Mouse (Mus musculus) right cerebral cortex, postnatal 10 days (tissue): ENCODE measurements around the gene Ush1c.
A peak's percentile ranks its signal among the peaks of the same experiment; 100 is the strongest.
"Not testable (repeated sequence)": the region's sequence is repeated elsewhere in the genome, so short reads cannot be mapped to it uniquely, and the experiment has no call there.

ENCODE experiments used
- DNase-seq, 2 experiments: peaks; one replicate each; pipeline ENCODE4 v3.0.0; 2021; ENCODE audit warnings: low spot score in 2 of 2

Ush1c gene

DNA sequence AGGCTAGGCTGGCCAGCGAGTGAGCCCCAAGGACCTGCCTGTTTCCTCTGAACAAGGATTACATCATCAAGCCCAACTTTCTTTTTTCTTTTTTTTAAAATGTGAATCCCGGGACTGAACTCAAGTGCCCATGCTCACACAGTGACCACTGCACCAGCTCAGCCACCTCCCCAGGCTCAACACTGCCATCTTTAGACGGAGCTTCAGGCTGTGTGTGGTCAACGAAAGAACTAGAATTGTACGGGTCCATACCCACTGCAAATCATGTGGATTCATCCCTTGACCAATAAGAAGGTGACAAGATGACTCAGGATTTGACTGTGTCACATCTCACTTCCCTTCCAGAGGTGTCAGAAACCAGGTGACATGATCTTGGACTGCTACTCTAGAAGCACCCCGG, 33.5 kb downstream of the Ush1c start:
- DNase-seq = no peak

DNA sequence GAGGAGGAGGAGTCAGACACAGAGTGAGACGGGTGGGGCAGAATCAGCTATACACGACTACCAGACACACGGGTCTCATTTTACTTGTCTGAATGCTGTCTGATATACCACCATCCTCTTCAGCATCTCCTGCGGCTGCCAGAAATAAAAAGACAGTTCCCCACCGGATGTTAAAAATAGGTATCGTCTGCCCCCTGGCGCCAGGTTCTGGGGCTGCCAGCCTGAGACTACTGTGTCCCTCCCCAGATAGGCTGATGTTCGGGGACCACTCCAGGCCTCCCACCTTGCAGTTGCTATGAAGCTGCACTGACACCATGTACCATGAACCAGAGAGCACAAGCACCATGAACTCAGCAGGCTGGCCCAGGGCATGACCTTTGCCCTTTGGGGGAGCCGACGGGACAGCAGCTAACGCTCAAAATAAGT, 34.2 kb downstream of the Ush1c start:
- peak; percentile 67 to 81 for DNase-seq

DNA sequence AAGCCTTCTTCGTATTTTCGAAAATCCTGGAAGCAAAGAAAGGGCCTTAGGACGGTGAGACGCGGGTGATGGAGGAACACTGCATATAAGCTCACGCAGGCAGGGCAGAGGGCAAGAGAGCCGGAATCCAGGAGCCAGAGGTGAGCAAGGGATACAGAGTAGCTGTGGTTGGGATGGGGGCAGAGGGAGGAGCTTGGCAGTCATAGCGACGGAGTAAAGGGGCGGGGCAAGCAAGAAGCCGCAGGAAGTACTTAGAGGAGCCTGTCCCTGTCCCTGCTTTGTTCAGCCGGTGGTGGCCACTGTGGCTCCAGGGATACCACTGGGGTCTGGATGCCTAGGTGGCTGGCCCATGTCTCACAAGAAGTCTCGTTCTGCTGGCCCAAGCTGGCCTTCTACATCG, 36.7 kb downstream of the Ush1c start:
- DNase-seq = no peak

DNA sequence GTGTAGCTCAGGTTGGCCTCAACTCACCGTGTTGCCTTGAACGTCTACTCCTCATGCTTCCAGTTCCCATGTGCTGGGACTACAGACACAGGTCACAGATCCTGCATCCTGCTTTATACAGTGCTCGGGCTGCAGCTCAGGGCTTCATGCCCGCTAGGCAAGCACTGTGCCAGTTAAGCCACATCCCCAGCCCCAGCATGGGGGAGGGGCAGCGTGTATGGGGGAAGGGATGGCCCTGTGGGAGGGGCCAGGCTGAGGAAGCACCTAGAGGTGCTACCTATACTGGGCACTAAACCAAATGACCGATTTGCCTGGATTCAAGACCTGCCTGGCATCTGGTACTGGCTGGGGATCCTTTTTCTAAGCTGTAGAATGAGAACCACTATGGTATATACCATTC, 38.3 kb downstream of the Ush1c start:
- no peak for DNase-seq

DNA sequence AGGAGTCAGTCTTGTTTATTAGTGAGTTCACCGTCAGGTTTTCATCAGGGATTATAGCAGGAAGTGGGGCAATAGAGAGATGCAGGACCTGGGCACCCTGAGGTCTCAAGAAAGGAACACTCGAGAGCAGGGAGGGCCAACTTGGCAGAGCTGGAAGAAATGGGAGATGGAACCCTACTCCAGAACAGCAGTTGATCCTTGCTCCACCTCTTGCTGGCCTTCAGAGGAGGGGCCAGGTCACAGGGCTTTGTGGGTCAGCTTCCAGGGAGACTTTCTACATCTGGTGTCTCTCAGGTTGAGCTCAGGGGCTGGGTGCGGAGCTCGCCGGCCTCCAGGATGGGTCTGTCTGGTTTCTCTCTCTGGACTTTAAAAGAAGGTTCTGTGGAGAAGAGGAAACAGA, 42.9 kb downstream of the Ush1c start:
- DNase-seq = no peak

DNA sequence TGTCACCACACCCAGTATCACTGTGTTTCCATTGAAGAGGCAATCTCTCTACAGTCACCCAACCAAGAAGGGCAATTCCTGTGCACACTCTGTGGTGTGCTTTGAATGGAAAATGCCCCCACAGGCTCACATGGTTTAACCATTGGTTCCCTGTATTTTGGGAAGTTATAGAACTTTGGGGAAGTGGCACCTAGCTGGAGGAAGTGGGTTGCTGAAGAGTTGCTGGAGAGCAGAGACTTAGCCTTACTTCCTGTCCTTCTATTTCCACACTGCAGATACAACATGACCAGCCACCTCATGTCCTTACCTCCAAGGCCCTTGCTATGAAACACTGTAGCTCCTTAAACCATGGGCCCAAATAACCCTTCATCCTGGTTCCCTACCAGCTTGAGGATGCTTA, 54.1 kb downstream of the Ush1c start:
- DNase-seq = no peak

DNA sequence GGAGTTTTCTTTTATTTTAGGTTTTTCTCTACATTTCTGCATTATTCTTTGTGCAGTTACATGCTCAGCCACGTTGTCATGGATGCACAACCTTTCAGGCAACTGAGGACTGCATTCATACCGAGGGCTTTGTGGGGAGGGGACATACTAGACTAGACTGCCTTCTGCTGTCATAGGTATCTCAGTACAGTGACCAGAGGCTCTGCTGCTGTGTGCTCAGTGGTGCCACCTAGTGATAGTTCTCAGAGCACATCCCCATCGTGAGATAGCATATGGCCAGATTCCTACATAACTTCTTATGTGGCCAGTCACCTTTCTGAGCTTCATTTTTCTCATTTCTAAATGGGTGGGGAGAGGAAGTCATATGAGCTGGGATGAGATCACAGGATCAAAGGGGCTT, 56.7 kb downstream of the Ush1c start:
- peak; percentile 66 to 70 for DNase-seq

DNA sequence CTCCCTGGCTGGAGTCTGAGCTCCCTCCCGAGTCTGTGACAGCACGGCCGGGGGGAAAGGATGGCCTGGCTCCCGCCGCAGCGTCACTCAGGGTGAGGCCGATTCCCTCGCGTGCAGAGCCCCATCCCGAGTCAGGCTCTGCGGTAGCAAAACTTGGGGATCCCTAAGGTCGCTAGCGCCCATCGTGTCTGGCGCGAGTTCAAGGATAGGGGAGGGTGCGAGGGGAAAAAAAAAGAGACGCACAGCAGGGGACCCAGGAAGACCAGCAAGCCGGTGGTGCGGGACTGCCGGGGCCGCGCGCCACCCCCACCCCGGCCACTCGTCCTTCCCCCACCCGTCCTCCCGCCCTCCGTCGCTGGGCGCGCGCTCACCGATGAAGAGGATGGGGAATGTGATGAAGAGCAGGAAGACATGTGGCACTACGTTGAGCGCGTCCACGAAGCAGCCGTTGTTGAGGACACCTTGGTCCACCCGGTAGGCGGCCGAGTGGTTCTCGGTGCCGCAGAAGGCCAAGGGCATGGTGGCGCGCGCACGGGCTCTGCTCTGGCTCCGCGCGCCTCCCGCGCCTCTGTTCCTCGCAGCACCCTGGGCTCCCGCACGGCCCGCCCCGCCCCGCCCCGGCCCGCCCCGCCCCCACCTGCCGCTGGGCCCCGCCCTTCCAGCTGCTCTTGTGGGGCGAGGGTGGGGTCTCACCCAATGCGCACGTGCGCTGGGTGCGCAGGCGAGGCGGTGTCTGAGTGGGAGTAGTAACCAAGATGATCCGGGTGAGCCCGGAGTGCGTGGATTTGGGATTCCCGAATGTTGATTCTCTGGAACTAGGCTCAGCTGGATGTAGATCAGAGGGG, 58.6 kb downstream of the Ush1c start, which contains the start of gene Abcc8:
TSS of gene Abcc8 (minus strand) at position 603 of the 845 bp plus-strand sequence.
- DNase-seq = peak; percentile 76 to 80

DNA sequence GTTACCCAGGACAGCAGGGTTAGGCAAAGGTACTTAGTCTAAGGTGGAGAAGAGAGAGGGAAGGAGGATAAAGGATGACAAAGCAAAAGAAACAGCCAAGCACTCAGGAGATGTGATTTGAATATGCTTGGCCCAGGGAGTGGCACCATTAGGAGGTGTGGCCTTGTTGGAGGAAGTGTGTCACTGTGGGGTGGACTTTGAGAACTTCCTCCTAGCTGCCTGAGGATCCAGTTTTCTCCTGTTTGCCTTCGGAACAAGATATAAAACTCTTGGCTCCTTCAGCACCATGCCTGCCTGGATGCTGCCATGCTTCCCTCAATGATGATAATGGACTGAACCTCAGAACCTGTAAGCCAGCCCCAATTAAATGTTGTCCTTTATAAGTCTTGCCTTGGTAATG, 69.3 kb downstream of the Ush1c start:
- DNase-seq = not testable (repeated sequence)

DNA sequence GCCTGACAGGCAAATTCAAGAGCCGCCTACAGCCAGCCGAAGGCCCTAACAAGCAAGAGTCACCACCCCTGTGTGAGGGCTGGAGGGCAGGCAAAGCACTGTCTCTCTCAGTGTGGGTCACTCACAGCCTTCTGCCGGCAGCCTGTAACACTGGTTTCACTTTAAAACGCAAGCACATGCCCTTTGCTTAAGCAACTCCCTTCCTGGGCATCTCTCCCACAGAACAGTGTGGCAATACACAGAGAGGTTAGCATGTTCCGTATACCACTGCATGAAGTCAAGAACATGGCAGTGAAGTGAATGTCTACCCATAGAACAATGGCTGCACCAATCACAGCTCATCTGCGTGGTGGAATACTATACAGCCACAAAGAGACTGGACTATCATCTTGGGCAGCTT, 69.9 kb downstream of the Ush1c start:
- DNase-seq = no peak

DNA sequence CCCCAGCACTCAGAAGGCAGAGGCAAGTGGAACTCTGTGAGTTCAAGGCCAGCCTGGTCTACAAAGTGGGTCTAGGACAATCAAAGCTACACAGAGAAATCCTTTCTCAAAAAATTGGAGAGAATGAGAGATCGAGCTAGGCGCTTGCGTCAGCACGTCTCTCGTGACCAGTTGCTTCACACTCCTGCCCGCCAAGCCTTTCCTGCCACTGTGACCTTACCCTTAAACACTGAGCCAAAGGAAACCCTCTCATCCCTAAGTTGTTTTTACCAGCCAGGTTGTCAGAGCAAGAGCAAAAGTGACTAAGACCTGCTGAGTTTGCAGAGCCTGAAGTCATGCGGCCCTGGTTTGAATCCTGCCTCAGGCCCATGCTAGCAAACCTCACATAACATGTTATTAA, 70.4 kb downstream of the Ush1c start:
- no peak for DNase-seq

DNA sequence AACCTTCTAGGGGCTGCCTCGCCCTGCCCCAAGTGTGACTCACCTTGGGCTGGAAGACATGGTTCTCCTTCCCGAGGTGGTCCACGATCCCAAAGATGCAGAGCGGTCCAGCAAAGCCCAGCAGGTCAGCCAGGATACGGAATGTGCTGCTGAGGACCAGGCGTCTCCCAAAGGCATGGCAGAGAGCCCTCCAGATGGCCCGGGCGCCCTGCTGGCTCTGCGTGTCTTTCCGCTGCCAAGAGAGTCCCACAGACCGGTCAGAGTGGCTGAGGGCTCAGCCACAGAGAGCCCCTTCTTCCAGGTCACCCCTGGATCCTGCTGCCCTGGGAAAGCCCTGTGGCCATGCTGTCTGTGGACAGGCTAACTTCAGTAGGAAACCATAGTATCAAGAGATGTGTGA, 72.4 kb downstream of the Ush1c start:
- no peak for DNase-seq

DNA sequence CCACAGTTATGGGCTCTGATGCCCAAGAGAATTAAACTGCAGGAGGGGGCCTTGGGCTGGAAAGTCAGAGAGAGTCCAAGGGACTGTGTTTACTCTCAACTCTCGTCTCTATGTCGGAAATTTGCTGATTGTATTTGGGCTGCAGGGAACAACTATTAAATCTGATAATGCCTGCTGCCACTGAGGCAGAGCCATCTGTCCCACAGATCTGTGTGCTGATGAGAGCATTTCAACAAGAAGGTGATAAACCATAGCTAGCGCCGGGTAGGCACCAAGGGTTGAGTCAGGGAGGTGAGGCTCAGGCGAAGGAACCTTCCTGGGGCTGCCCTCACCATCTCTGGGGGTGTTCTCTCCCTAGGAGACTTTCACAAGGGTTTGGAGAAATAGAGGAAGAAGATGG, 75.6 kb downstream of the Ush1c start:
- no peak for DNase-seq

DNA sequence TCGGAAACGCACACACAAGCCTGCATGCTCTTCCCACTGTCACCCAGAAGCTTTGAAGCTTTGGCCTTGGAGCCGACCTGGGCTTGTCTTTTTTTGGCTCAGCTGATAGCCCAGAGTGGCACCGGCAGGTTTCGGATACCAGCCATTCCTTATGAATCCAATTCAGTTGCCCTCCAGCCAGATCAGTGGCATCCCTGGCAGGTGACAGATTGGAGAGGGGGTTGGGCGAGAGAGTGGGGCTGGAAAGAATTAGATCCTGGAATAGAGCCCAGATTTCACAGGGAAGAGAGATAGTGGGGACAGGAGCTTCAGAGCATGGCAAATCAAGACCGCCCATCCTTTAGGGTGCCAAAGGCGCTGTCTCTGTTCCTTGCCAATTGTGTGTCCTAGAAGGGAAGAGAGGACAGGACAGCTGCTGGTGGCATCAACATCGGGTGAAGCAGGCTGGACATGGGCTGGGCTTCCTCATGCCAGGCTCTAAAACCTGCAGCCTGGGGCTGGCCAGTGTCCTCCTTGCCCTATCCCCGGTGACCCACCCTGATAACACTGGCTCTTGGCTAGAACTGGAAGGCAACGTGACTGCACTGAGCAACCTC, 76.1 kb downstream of the Ush1c start:
- no peak for DNase-seq

DNA sequence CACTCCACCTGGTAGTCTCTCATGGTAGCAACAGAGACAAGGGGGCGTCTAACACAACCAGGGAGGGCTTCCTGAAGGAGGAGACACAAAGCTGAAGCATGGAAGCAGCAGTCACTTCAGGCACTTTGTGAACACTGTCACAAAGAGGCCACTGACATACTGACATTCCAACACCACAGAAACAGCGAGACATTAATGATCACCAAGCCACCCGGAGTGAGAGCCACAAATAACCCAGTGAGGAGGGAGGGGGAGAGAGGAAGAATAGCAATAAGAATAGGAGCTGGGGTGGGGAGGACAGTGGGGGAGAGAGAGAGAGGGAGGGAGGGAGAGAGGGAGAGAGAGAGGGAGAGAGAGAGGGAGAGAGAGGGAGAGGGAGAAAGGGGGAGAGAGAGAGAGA, 76.7 kb downstream of the Ush1c start:
- DNase-seq = no peak

DNA sequence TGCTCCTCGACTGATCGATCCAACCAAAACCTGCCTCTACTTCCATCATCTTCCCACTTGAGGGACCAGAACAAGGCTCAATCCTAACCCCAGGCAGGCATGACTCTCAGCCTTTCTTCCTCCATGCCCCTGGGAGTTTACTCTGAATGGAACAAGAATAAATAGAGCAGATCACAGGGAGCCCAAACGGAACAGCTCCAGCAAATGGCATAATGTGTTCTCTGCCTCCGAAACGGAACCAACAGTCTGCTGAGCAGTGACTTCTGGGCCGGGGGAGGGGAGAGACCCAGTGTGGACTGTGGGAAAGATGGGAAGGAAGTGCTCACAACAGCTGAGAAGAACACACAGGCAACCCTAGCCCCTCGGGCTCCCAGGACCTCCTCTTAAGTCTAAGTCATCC, 80.6 kb downstream of the Ush1c start:
- no peak for DNase-seq

DNA sequence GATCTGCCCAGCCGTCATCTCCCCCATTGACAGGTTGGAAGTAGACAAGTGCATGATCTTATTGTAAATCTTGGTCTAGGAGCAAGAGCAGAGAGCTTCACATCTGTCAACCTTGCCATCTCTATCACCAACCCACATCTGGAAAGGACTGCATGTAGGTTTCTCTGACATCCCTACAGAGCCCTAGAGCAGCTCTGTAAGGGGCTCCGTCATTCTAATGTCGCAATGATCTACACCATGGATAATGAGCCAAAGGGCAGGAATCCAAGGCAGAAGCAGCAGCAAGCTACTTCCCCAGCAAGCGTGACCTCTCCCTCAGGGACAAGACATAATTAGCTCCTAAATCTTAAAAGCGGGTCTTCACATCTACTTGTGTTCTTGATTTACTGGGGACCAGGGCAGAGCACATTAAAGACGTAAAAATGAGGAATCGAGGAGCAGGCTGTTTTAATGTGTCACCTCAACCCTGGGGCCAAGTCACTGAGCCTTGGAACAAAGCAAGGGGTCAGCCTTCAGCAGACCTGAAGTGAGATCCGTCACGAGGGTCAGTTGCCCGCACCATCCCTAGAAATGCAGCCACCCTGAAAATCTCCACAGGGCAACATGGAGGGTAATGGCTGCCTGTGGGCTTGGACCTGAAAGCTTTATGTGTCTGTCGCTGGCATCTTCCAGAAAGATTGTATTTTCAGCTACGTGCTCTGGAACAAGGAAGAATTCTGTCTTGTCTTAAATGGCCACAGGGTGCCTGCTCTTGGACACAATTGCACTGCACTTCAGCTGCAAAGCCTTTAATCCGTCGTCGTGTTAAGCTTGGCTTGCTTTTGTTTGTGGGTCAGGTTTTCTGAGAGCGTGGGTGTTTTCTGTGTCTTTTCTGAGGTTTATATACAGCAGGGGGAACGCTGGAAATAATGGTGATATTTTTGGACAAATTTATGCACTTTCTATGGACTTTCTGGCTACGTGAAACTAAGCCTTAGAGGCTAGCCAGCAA, 83.5 kb downstream of the Ush1c start:
- DNase-seq = no peak

DNA sequence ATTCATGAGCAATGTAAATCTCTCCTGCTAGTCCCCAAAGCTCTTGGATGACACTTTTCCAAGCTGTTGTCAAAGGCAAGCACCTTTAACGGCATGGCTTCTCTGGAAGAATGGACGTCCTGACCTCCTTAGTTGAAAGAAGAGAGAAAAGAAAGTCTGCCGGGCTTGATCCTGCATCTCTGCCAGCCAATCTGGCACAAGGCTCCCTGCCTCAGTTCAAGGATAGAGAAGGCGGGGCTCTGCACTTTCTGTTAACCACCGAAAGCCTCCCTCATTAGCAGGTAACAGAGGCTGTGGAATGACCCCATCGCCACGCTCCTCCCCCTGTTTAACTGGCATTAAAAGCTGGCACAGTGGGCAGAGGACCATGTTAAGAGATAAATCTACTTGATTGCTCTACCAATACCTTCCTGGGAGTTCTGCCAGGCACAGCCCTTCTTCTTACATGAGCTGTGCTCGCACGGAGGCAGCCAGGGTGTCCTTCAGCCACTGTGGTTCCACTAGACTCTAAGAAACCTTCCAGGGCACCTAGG, 85.4 kb downstream of the Ush1c start:
- no peak for DNase-seq

DNA sequence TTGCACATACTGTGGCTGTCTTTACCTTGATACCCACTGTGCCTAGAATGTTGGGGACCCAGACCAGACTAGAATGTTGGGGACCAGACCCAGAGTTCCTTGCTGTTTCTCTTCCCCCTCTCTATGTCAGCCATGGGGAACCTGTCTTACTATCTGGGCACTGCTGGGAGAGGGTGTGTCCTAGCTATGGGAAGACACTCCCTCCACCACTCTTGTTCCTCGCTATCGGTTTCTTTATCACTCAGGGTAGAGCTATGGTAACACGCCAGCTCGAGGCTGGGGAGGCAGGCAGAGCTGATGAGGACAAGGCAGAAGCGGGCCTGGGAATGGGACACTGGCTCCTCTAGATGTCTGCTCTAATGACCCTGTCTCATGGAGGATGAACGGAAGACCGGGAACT, 90.9 kb downstream of the Ush1c start:
- DNase-seq = no peak

DNA sequence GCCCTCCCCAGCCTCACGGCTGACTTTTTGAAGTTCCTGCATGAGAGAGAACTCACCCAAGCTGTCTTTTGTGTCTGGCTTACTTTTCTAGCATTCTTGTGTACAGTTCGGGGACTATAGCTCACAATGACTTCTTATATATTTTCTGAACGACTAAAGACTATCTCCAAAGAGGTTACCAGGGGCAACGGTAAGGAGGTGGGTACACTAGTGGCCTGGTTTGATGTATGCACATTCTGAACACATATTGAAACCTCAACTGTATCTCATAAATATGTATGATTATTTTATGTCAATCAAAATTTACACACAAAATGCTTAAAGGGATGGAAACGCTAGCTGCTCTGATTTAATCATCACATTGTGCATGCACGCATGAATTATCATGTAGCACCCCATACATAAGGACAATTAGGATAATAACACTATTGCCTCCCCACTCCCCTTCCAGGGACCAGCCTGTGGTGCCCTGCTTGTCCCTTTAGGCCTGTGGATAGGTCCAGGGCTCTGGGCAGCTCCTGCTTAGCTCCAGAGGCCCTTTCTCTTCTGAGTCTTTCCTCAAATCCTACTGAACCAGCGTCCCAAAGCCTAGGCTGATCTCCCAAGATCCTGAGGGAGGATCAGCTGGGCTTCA, 91.5 kb downstream of the Ush1c start:
- no peak for DNase-seq
